Mouse (Mus musculus) myocyte (in vitro differentiated cells): ENCODE data around the gene Dohh.

Experiments
- CEBPB ChIP-seq: IDR thresholded peaks from 2 replicates; pipeline ENCODE4 v1.6.1; 2011; ENCODE audit warnings: mild to moderate bottlenecking, moderate library complexity; ENCODE audit not compliant: poor library complexity, insufficient read depth, severe bottlenecking
- E2F4 ChIP-seq: IDR thresholded peaks from one replicate; pipeline ENCODE4 v1.6.1; 2011; ENCODE audit warnings: mild to moderate bottlenecking, control low read depth, moderate library complexity; ENCODE audit not compliant: insufficient read depth
- MAX ChIP-seq: IDR thresholded peaks from one replicate; pipeline ENCODE4 v1.6.1; 2011; ENCODE audit warnings: low read depth, mild to moderate bottlenecking, control low read depth
- MYOD1 ChIP-seq, 3 experiments: IDR thresholded peaks; one replicate each; pipeline ENCODE4 v1.6.1; 2011; ENCODE audit warnings: control low read depth in 2 of 3, low read depth in 2 of 3, mild to moderate bottlenecking in 2 of 3, moderate library complexity in 1 of 3; ENCODE audit not compliant: insufficient read length in 2 of 3, control insufficient read depth in 1 of 3
- MYOG ChIP-seq, 3 experiments: IDR thresholded peaks; one replicate each; pipeline ENCODE4 v1.6.1; 2011; ENCODE audit warnings: control low read depth in 2 of 3, low read depth in 2 of 3, mild to moderate bottlenecking in 2 of 3; ENCODE audit not compliant: insufficient read length in 2 of 3, control insufficient read depth in 1 of 3, insufficient read depth in 1 of 3
- POLR2A ChIP-seq: IDR thresholded peaks from one replicate; pipeline ENCODE4 v1.6.1; 2011; ENCODE audit warnings: low read depth, mild to moderate bottlenecking, control low read depth, moderate library complexity; ENCODE audit not compliant: insufficient read length
- POLR2AphosphoS2 ChIP-seq: IDR thresholded peaks from one replicate; pipeline ENCODE4 v1.6.1; 2011; ENCODE audit warnings: low read depth, control low read depth; ENCODE audit not compliant: insufficient read length
- SRF ChIP-seq: IDR thresholded peaks from one replicate; pipeline ENCODE4 v1.6.1; 2011; ENCODE audit warnings: low read depth; ENCODE audit not compliant: control insufficient read depth, insufficient read length
- TCF12 ChIP-seq: IDR thresholded peaks from one replicate; pipeline ENCODE4 v1.6.1; 2011; ENCODE audit warnings: mild to moderate bottlenecking, control low read depth; ENCODE audit not compliant: poor library complexity, insufficient read depth, severe bottlenecking
- USF1 ChIP-seq: IDR thresholded peaks from one replicate; pipeline ENCODE4 v1.6.1; 2011; ENCODE audit warnings: low read depth, mild to moderate bottlenecking, control low read depth, moderate library complexity

- TF ChIP-seq POLR2A (peak; percentile 0), POLR2AphosphoS2 (no peak), E2F4 (no peak), MYOG (IDR thresholded peaks at IDR 0.05; ENCODE audit: control insufficient read depth in 1 of 3, insufficient read depth in 1 of 3, insufficient read length in 2 of 3, low read depth in 2 of 3) (no peak), TCF12 (no peak), CEBPB (no peak), MYOD1 (IDR thresholded peaks at IDR 0.05; ENCODE audit: control insufficient read depth in 1 of 3, insufficient read length in 2 of 3, low read depth in 2 of 3) (no peak), MAX (no peak), SRF (no peak), USF1 (no peak)
Measured at GRCm38 (mm10) chr10:81434361-81435263, 50.4 kb downstream of the Dohh start.
